Mouse (Mus musculus) CH12.LX (cell line): ENCODE measurements around the gene Npc1l1.

ENCODE experiments used
- BHLHE40 ChIP-seq: IDR thresholded peaks from 2 replicates; pipeline ENCODE4 v1.6.1; 2011; ENCODE audit warnings: mild to moderate bottlenecking, low read depth, low read length, improper control_type of control experiment
- CTCF ChIP-seq, 2 experiments: IDR thresholded peaks in 1 of 2; conservative IDR thresholded peaks in 1 of 2; 2 replicates each; pipeline ENCODE4 v1.5.1; 2011 to 2012; ENCODE audit warnings: low read depth in 2 of 2, low read length in 2 of 2, improper control_type of control experiment in 1 of 2, inconsistent platforms in 1 of 2, mild to moderate bottlenecking in 1 of 2, moderate library complexity in 1 of 2
- EP300 ChIP-seq: IDR thresholded peaks from 2 replicates; pipeline ENCODE4 v1.6.1; 2011; ENCODE audit warnings: low read length, improper control_type of control experiment
- KAT2A ChIP-seq: IDR thresholded peaks from 2 replicates; pipeline ENCODE4 v1.6.1; 2012; ENCODE audit warnings: low read length, improper control_type of control experiment, inconsistent platforms; ENCODE audit not compliant: insufficient replicate concordance
- MAZ ChIP-seq: IDR thresholded peaks from 2 replicates; pipeline ENCODE4 v1.6.1; 2012; ENCODE audit warnings: low read depth, mild to moderate bottlenecking, inconsistent platforms, low read length, improper control_type of control experiment, moderate library complexity
- NELFE ChIP-seq: IDR thresholded peaks from 2 replicates; pipeline ENCODE4 v1.6.1; 2011; ENCODE audit warnings: low read depth, low read length, improper control_type of control experiment
- RAD21 ChIP-seq: IDR thresholded peaks from 2 replicates; pipeline ENCODE4 v1.6.1; 2011; ENCODE audit warnings: low read depth, mild to moderate bottlenecking, low read length, improper control_type of control experiment, moderate library complexity
- RCOR1 ChIP-seq: conservative IDR thresholded peaks from 2 replicates; pipeline ENCODE4 v1.6.1; 2012; ENCODE audit warnings: low read depth, mild to moderate bottlenecking, inconsistent platforms, low read length, improper control_type of control experiment

DNA sequence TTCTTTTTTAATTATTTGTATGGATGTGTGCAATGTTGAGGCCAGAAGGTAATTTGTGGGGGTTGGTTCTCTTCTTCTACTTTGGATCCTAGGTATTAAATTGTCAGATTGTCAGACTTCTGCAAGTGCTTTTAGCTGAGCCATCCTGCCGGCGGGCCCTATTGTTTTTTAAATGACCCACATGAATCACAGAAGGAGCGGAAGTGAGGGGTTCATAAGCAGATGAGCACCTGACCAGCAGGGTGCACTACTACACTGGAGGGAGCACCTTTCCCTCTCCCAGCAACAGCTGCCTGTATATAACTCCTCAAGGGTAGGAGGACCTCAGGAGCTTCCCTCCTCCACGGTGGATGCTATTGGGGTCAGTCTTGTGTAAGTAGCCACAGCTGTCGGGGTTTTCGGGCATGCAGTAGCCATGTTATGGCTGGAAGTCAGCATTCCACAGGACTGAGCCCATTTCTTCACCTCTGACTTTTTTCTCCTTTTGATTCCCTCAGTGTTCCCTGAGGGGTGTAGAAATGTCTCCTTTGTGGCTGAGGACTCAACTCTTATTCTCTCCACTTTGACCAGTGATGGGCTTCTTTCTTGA lies 49.0 kb downstream of the Npc1l1 start:
- peak; percentile 25 for TF ChIP-seq RAD21
- no peak for TF ChIP-seq BHLHE40
- no peak for TF ChIP-seq EP300
- TF ChIP-seq CTCF (conservative IDR thresholded peaks at IDR 0.05 in 1 of 2, IDR thresholded peaks at IDR 0.05 in 1 of 2; ENCODE audit: low read depth in 2 of 2, low read length in 2 of 2) = peak in 1 of 2 experiments; percentile 45; a peak in 2 of 4 replicates
- TF ChIP-seq NELFE = no peak
- no peak for TF ChIP-seq MAZ
- TF ChIP-seq KAT2A = no peak
- TF ChIP-seq RCOR1 = no peak
